Mouse (Mus musculus): ENCODE results near the gene Fabp1.

Gene Fabp1

DNA sequence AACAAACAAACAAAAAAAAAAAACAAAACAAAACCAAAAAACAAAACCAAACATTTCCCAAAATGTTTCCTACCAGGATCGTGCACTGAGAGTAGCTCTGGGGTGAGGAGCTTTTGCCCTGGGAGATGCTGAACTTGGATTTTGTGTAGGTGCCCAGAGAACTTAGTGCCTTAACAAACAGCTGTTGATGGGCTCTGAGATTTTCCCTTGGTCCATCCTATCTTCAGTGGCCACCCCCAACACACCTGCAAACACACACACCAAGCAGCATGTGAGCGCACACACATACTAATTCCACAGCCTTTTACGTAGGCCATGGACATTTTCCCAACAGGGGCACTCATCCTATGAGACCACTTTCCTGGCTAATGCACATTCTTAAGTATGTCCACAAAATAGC, 12.8 kb downstream of the Fabp1 start:
- no peak for DNase-seq

DNA sequence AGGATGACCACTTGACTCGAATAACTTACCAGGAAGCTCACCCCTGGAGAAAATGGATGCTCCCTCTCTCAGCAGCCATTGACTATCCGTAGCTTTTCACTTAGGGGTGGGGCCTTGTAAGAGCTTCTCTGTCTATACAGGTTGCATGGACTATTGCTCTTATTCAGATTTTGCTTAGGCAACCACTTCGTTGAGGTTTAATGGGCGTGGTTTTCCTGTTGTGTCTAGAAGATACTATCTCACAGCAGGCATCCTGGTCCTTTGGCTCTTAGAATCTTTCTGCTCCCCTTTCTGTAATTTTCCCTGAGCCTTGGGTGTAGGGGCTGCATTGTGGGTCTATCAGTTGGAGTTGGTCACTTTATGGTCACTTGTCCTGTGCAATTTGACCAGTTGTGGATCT, 21.9 kb downstream of the Fabp1 start:
- DNase-seq, result no peak

GRCm38 (mm10) chr6:71224184-71224943, 24.7 kb downstream of the Fabp1 start:
- no peak for DNase-seq

DNA sequence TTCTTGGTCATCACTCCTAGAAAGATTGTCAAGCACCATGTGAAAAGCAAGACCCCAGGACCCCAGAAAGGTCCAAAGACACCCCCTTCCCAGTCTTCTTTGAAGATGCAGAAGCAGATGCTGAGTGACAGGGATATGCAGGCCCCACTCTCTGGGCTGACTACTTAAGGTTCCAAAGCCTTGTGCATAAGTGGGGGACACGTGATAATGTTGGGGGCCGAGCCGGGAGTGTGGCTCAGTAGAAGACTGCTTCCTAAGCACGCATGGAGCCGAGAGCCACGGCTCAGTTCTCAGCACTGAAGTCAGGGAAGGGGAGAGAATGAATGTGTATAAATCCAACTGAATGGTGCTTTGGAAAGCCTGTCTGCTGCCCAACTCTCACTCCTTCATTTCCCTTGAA, 26.9 kb downstream of the Fabp1 start:
- DNase-seq, result no peak

DNA sequence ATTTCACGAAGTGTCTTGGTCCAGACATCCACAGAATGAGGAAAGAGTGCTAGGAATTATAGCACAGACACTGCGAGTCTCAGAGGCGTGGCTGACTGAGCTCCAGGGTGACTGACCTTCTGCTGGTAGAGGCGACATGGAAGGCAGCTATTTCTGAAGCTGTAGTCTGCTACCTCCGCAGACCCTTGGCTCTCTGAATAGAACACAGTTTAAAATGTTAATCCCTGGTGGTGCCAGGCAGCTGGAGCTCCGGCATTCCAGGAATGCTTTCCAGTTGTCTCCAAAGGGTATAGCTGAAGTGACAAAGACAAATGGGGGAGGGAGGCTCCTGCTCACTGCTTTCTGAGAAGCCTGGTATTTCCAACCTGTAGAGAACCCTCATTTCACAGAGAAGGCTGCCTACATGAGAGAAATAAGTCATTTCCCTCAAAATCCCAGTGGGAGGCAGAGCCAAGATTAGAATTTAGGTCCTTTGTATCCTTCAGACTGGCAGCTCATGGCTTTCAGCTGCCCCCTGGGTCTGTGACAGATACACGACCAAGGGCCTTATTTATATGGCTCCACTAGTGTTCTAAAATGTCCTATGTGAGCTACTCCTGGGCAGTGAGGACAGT, 27.6 kb downstream of the Fabp1 start:
- DNase-seq, result no peak

- DNase-seq, result no peak
Observed at GRCm38 (mm10) chr6:71235121-71235520, 35.5 kb downstream of the Fabp1 start.

DNA sequence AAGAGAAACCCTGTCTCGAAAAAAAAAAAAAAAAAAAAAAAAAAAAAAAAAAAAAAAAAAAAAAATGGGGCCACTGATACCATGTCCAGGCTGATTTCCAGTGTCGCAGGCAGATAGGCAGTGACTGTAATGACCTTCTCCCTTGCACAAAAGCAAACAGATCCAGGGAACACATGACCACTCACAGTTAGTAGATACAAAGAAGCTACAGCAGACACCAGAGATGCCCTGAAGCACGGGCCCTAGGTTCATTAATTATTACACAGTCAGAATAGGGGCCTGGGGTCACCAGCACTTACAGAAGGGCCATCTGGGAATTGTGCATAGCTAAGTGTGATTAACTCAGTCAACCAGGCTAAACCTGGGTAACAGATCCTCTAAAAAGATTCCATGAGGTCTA, 36.3 kb downstream of the Fabp1 start:
- DNase-seq, result no peak

- DNase-seq, result no peak
Observed at GRCm38 (mm10) chr6:71236506-71236905, 36.9 kb downstream of the Fabp1 start.

DNA sequence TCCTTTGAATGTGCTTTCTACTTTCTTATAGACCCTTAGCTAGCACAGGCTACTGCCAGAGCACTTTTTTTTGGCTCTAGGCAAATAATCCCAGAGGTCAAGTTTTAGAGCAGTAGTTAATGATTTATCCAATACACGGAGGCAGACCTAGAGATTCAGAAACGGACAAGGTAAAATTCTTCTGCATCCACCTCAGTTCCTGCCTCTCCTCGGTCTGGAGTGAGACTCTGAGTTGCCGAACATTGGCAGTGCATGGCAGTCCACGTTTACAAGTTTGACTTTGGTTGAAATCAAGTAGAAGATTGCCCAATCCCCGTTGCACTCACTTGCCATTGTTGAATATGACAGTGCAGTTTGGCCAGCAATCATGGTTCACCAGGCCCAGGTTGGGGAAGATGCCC, 37.4 kb downstream of the Fabp1 start:
- no peak for DNase-seq

DNA sequence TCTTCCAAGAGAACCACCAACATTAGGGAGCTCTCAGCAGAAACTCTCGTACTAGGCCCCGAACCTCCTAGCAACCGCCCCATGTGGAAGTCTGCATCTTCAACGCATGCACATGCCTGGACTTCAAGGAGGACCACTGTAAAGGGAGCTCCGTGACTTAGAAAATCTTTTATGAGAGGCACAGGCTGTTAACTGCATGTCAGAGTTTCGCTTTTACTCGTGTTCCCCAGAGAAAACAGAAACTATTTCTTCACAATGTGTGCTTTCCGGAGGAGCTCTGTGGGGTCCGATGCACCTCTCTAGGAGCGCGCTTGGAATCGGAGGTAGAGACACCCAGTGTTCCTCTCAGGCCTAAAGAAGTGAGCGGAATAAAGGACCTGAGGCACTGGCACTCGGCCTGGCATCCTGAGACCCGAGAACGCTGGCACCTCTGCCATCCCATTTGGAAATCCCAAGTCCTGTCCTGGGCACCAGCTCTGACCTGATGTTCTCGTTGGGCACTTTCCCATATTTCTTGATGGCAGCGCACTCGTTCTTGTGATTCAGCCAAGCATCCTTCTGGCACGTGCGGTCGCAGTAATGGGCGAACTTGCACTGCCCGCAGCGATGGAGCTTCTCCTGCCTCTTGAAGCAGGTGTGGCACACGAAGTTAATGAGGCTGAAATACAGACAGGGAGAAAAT, 39.6 kb downstream of the Fabp1 start:
- DNase-seq, result no peak

- no peak for DNase-seq
Observed at GRCm38 (mm10) chr6:71240831-71241230, 41.2 kb downstream of the Fabp1 start.

- no peak for DNase-seq
Observed at GRCm38 (mm10) chr6:71242811-71243210, 43.2 kb downstream of the Fabp1 start.

DNA sequence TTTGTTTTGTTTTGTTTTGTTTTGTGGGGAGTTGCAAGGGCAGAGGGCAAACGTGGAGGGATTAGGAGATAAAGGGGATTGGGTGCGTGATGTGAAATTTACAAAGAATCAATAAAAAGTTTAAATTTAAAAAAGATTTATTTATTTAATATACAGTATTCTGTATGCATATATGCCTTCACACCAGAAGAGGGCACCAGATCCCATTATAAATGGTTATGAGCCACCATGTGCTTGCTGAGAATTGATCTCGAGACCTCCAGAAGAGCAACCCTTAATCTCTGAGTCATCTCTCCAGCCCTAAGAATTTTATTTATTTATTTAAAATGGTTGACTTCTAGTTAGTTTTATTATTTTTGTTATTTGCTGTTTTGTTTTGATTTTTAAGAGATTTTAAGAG, 43.6 kb downstream of the Fabp1 start:
- DNase-seq, result no peak

- DNase-seq, result no peak
Observed at GRCm38 (mm10) chr6:71248420-71248819, 48.8 kb downstream of the Fabp1 start.

GRCm38 (mm10) chr6:71249615-71250014, 50.0 kb downstream of the Fabp1 start:
- DNase-seq, result no peak

DNA sequence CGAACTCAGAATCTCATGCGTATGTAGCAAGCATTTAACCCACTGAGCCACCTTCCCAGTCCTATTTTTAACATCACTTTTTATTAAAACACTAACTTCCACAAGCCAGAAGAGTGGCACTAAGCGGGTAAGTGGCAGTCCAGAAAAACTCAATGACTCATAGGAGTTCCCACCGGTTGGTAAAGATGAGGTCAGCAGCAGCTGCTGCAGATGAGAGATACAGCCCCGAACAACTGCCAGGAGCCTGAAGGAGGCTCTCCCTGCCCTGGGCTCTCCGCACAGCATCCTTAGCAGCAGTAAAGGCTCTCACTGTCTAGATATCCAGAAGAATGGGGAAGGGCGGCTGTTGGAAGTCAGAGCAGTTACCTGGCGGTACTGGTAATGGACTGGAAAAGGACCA, 51.3 kb downstream of the Fabp1 start:
- no peak for DNase-seq

DNA sequence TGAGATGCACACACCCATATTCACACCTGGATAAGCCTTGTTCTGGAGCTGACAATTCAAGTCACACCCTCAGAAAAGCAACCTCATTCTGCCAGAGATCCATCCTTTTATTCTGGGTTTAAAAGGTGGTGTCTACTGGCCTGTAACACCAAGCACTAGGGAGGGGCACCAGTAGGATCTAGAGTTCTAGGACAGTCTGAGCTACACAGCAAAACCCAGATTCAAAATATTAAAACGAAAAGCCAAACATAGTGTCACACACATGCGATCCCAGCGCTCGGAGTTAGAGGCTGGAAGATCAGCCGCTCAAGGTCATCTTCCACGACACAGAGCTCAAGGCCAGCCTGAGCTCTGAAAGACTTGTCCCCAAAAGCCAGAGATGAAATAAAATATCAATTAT, 54.8 kb downstream of the Fabp1 start:
- DNase-seq, result no peak
